Mouse (Mus musculus) CH12.LX (cell line): ENCODE results near the gene Lpin2.

Source experiments
- BHLHE40 ChIP-seq: IDR thresholded peaks from 2 replicates; pipeline ENCODE4 v1.6.1; 2011; ENCODE audit warnings: mild to moderate bottlenecking, low read depth, low read length, improper control_type of control experiment
- CTCF ChIP-seq, 2 experiments: IDR thresholded peaks in 1 of 2; conservative IDR thresholded peaks in 1 of 2; 2 replicates each; pipeline ENCODE4 v1.5.1; 2011 to 2012; ENCODE audit warnings: low read depth in 2 of 2, low read length in 2 of 2, improper control_type of control experiment in 1 of 2, inconsistent platforms in 1 of 2, mild to moderate bottlenecking in 1 of 2, moderate library complexity in 1 of 2
- E2F4 ChIP-seq: IDR thresholded peaks from 2 replicates; pipeline ENCODE4 v1.6.1; 2011; ENCODE audit warnings: low read depth, low read length, improper control_type of control experiment; ENCODE audit not compliant: insufficient replicate concordance
- JUND ChIP-seq: conservative IDR thresholded peaks from 2 replicates; pipeline ENCODE4 v1.6.1; 2011; ENCODE audit warnings: low read depth, low read length, improper control_type of control experiment
- POLR2A ChIP-seq: IDR thresholded peaks from 2 replicates; pipeline ENCODE4 v1.6.1; 2011; ENCODE audit warnings: low read depth, mild to moderate bottlenecking, improper control_type of control experiment, low read length
- ZC3H11A ChIP-seq: IDR thresholded peaks from 2 replicates; pipeline ENCODE4 v1.6.1; 2012; ENCODE audit warnings: low read depth, mild to moderate bottlenecking, inconsistent platforms, low read length, improper control_type of control experiment

GRCm38 (mm10) chr17:71292897-71293296, 110.5 kb downstream of the Lpin2 start:
- no peak for TF ChIP-seq CTCF (conservative IDR thresholded peaks at IDR 0.05 in 1 of 2, IDR thresholded peaks at IDR 0.05 in 1 of 2; ENCODE audit: low read depth in 2 of 2, low read length in 2 of 2)
- no peak for TF ChIP-seq JUND
- TF ChIP-seq BHLHE40 = no peak
- no peak for TF ChIP-seq ZC3H11A
- no peak for TF ChIP-seq E2F4
- TF ChIP-seq POLR2A = no peak
